ENCODE assay signal across 8 mouse cellular contexts in genomic region chr13:108157732-108158464, GRCm38 (mm10). TPM values are rescaled to one million over a fixed set of nuclear protein-coding genes. Genes with fewer than 3 reads are reported as not detected.
DNase-seq lines count a peak whose midpoint lies in the region; ATAC-seq and TF ChIP-seq lines count a peak whose summit lies in the region.

No protein-coding gene starts in this region.

- peak overlapping the region; percentile 84 for H3K4me3 ChIP-seq in heart, embryonic 12.5 days
- peak overlapping the region; percentile 85 for H3K4me3 ChIP-seq in ES-Bruce4 (ENCODE audit: low read depth, low read length)
- peak overlapping the region; percentile 91 for H3K4me3 ChIP-seq in limb, embryonic 13.5 days
- peak overlapping the region; percentile 88 for H3K4me3 ChIP-seq in neural tube, embryonic 13.5 days

- peaks cover 5% of the 10 kb centered on the region; the same call in 1 of the 2 replicates for H3K36me3 ChIP-seq in heart, embryonic 12.5 days
- H3K36me3 ChIP-seq in ES-Bruce4 (ENCODE audit: control insufficient read depth, insufficient read depth, low read length, poor library complexity, severe bottlenecking) = 0 out of 2 replicates have a peak, but pooled peaks cover 4% of the 10 kb centered on the region
- H3K36me3 ChIP-seq in limb, embryonic 13.5 days = peaks cover 11% of the 10 kb centered on the region
- 0 out of 2 replicates have a peak, but pooled peaks cover 8% of the 10 kb centered on the region for H3K36me3 ChIP-seq in neural tube, embryonic 13.5 days

- TF ChIP-seq POLR2A in ES-Bruce4 (IDR thresholded peaks at IDR 0.05; ENCODE audit: insufficient read depth, low read length) = no peak

- H3K9me3 ChIP-seq in heart, embryonic 12.5 days (replicated peaks) = no peaks in the 10 kb centered on the region
- H3K9me3 ChIP-seq in ES-Bruce4 (replicated peaks; ENCODE audit: control insufficient read depth, insufficient read depth, low read length, poor library complexity, severe bottlenecking) = no peaks in the 10 kb centered on the region
- H3K9me3 ChIP-seq in limb, embryonic 13.5 days = no peaks in the 10 kb centered on the region
- H3K9me3 ChIP-seq in neural tube, embryonic 13.5 days = no peaks in the 10 kb centered on the region

- H3K9ac ChIP-seq in heart, embryonic 12.5 days = peak overlapping the region; percentile 81
- H3K9ac ChIP-seq in ES-Bruce4 (ENCODE audit: low read depth, poor library complexity, severe bottlenecking) = peak overlapping the region; percentile 55
- peak overlapping the region; percentile 81 for H3K9ac ChIP-seq in limb, embryonic 13.5 days
- H3K9ac ChIP-seq in neural tube, embryonic 13.5 days = peak overlapping the region; percentile 80

- DNase-seq in heart, adult 11 months = no peak
- DNase-seq in urinary bladder, postnatal 4 days (ENCODE audit: low spot score in 2 of 2) = no peak
- DNase-seq in layer of hippocampus, adult 8-10 months (ENCODE audit: low spot score in 2 of 2) = no peak

- 4% methylated on average over 41 of the region's 42 CpGs for WGBS in heart, embryonic 12.5 days
- WGBS in limb, embryonic 13.5 days = 3% methylated on average over 41 of the region's 42 CpGs
- 2% methylated on average over 41 of the region's 42 CpGs for WGBS in neural tube, embryonic 13.5 days

- TF ChIP-seq EP300 in ES-Bruce4 (IDR thresholded peaks at IDR 0.05; ENCODE audit: insufficient read depth, low read depth, low read length) = no peak

- no peak for TF ChIP-seq CTCF in ES-Bruce4 (IDR thresholded peaks at IDR 0.05; ENCODE audit: low read depth, low read length)

- no peaks in the 10 kb centered on the region for H3K27me3 ChIP-seq in heart, embryonic 12.5 days (replicated peaks)
- no peaks in the 10 kb centered on the region for H3K27me3 ChIP-seq in ES-Bruce4 (ENCODE audit: control insufficient read depth, insufficient read depth, low read length, poor library complexity, severe bottlenecking)
- no peaks in the 10 kb centered on the region for H3K27me3 ChIP-seq in limb, embryonic 13.5 days
- no peaks in the 10 kb centered on the region for H3K27me3 ChIP-seq in neural tube, embryonic 13.5 days

- peaks cover 11% of the 10 kb centered on the region for H3K4me1 ChIP-seq in heart, embryonic 12.5 days (replicated peaks)
- peaks cover 1% of the 10 kb centered on the region for H3K4me1 ChIP-seq in ES-Bruce4 (ENCODE audit: control insufficient read depth, insufficient read depth, low read length)
- peaks cover 17% of the 10 kb centered on the region for H3K4me1 ChIP-seq in limb, embryonic 13.5 days
- peaks cover 18% of the 10 kb centered on the region for H3K4me1 ChIP-seq in neural tube, embryonic 13.5 days (replicated peaks)

- no peak overlapping the region for H3K27ac ChIP-seq in heart, embryonic 12.5 days (ENCODE audit: poor library complexity, severe bottlenecking)
- no peak overlapping the region for H3K27ac ChIP-seq in ES-Bruce4 (ENCODE audit: insufficient read depth, low read length)
- H3K27ac ChIP-seq in limb, embryonic 13.5 days = no peak overlapping the region
- H3K27ac ChIP-seq in neural tube, embryonic 13.5 days (replicated peaks) = no peak overlapping the region

- peak overlapping the region; percentile 82 for H3K4me2 ChIP-seq in heart, embryonic 12.5 days
- peak overlapping the region; percentile 91 for H3K4me2 ChIP-seq in limb, embryonic 13.5 days (replicated peaks)
- peak overlapping the region; percentile 94 for H3K4me2 ChIP-seq in neural tube, embryonic 13.5 days

- ATAC-seq in heart, embryonic 12.5 days (ENCODE audit: insufficient number of reproducible peaks, low FRiP score) = peak; percentile 38
- ATAC-seq in erythroblast, adult 5-6 weeks (replicated peaks; ENCODE audit: low FRiP score, poor library complexity, severe bottlenecking) = peak; percentile 71
- ATAC-seq in limb, embryonic 13.5 days (ENCODE audit: low FRiP score, low read depth) = peak; percentile 78
- ATAC-seq in neural tube, embryonic 13.5 days (ENCODE audit: low read depth) = peak; percentile 69

RNA-seq across cellular contexts. Expression of gene Ndufaf2, which starts 0.5 kb away (rescaled TPM):
- 62.3 and 64.0 TPM in 2 replicates for polyA plus RNA-seq in heart, embryonic 12.5 days (2016; fragmentation: Nextera tagmentation; extraction: Ambion mirVana)
- polyA plus RNA-seq in ES-Bruce4 (2011; ENCODE audit: insufficient read depth, insufficient read length, low read depth, missing spikeins) = 77.4 and 103 TPM in 2 replicates
- total RNA-seq in erythroblast, adult 5-6 weeks (2015; ENCODE audit: low replicate concordance) = 13.8 and 24.7 TPM in 2 replicates
- 6.0 and 13.5 TPM in 2 replicates for total RNA-seq in erythroblast, adult 5-6 weeks (2017; ENCODE audit: low replicate concordance)
- polyA plus RNA-seq in limb, embryonic 13.5 days (2015; fragmentation: Nextera tagmentation; extraction: Ambion mirVana) = 85.7 and 88.5 TPM in 2 replicates
- 71.6 and 73.8 TPM in 2 replicates for polyA plus RNA-seq in neural tube, embryonic 13.5 days (2015; fragmentation: Nextera tagmentation; extraction: Ambion mirVana)
- 10 to 100 TPM; 16.1 to 21.8 (median 19.8) TPM for total RNA-seq in layer of hippocampus, adult 8-10 months (2022)

RNA-seq across cellular contexts. Expression of gene Ercc8, which starts 0.6 kb away (rescaled TPM):
- 10.2 and 12.5 TPM in 2 replicates for polyA plus RNA-seq in heart, embryonic 12.5 days (2016; fragmentation: Nextera tagmentation; extraction: Ambion mirVana)
- polyA plus RNA-seq in ES-Bruce4 (2011; ENCODE audit: insufficient read depth, insufficient read length, low read depth, missing spikeins) = 19.1 and 19.8 TPM in 2 replicates
- 0.77 and 2.1 TPM in 2 replicates for total RNA-seq in erythroblast, adult 5-6 weeks (2015; ENCODE audit: low replicate concordance)
- 2.3 and 3.6 TPM in 2 replicates for total RNA-seq in erythroblast, adult 5-6 weeks (2017; ENCODE audit: low replicate concordance)
- polyA plus RNA-seq in limb, embryonic 13.5 days (2015; fragmentation: Nextera tagmentation; extraction: Ambion mirVana) = 21.2 and 22.4 TPM in 2 replicates
- polyA plus RNA-seq in neural tube, embryonic 13.5 days (2015; fragmentation: Nextera tagmentation; extraction: Ambion mirVana) = 24.6 and 25.1 TPM in 2 replicates
- total RNA-seq in layer of hippocampus, adult 8-10 months (2022) = 10 to 100 TPM; 15.3 to 19.8 (median 16.2) TPM

RNA-seq across cellular contexts. Expression of gene Elovl7, which starts 56.3 kb away (rescaled TPM):
- polyA plus RNA-seq in heart, embryonic 12.5 days (2016; fragmentation: Nextera tagmentation; extraction: Ambion mirVana) = 1.3 and 1.5 TPM in 2 replicates
- 11.8 and 13.8 TPM in 2 replicates for polyA plus RNA-seq in ES-Bruce4 (2011; ENCODE audit: insufficient read depth, insufficient read length, low read depth, missing spikeins)
- 1.0 and 4.0 TPM in 2 replicates for total RNA-seq in erythroblast, adult 5-6 weeks (2015; ENCODE audit: low replicate concordance)
- not detected in 2 replicates for total RNA-seq in erythroblast, adult 5-6 weeks (2017; ENCODE audit: low replicate concordance)
- 1.8 and 2.2 TPM in 2 replicates for polyA plus RNA-seq in limb, embryonic 13.5 days (2015; fragmentation: Nextera tagmentation; extraction: Ambion mirVana)
- polyA plus RNA-seq in neural tube, embryonic 13.5 days (2015; fragmentation: Nextera tagmentation; extraction: Ambion mirVana) = 2.2 and 2.5 TPM in 2 replicates
- 1 to 10 TPM; 7.2 to 7.8 (median 7.4) TPM for total RNA-seq in layer of hippocampus, adult 8-10 months (2022)
